Mouse (Mus musculus): Measurements from ENCODE around the gene Ccdc51. TPM values are rescaled to one million over a fixed set of nuclear protein-coding genes. Genes with fewer than 3 reads are reported as not detected.

The Ccdc51 gene
- polyA plus RNA-seq, 1 experiment from 2014 or later: 10.6 TPM

DNA sequence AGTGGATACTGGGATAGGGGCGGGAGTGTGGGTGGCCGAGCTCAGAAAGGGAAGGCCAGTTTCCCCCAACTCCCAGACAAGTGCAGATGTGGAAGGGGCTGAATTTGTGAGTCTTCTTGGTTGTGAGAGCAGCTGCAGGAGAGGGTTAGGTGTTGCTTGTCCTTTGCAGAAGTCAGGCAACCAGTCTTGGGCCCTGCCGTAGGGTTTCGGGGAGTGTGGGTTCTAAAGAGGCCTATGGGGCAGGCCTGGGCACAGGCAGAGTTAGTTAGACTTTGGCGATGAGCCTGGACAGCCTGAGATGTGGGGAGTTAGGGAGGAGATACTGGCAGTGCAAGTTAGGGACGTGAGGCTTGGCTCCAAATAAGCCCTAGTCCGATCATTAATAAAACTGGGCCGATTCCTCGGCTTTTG lies 14.0 kb downstream of the Ccdc51 start:
- Histone ChIP-seq H3K27ac (ENCODE audit: low read depth) (peak overlapping the region; percentile 99), H3K4me2 (peak overlapping the region; percentile 87), H3K9me3 (ENCODE audit: low read depth, low read length) (no peaks in the 10 kb centered on the region), H3K9ac (peak overlapping the region; percentile 98), H3K4me3 (ENCODE audit: low read depth, low read length) (peak overlapping the region; percentile 72), H3K4me1 (ENCODE audit: insufficient read depth) (peaks cover 32% of the 10 kb centered on the region), H3K36me3 (ENCODE audit: insufficient read depth) (peaks cover 20% of the 10 kb centered on the region), H3K27me3 (ENCODE audit: insufficient read depth, low read length) (no peaks in the 10 kb centered on the region)
- peak; percentile 58 for DNase-seq
- WGBS: 10% methylated on average over 9 of the region's 9 CpGs
- 0 out of 2 replicates have a peak, but pooled peaks have one; percentile 0 for ATAC-seq (ENCODE audit: insufficient read depth)
- TF ChIP-seq CTCF (IDR thresholded peaks at IDR 0.05; ENCODE audit: low read depth): no peak

DNA sequence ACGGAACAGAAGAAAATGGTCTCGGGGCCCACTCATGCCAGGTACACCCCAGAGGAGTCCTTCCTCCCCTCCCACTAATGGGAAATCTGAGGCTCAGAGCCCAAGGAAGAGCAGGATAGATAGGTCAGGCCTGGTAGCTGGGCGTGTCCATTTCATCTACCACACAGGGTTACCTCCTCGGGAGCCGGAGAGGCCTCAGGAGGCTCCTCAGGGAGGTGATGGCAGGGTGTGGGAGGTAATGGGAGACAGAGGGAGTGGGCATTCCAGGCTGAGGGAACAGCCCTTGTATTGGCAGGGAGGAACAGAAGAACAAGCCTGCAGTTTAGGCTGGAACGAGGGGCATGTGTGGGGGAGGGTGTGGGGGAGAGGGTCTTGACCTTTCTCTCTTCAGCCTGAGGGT lies 14.6 kb downstream of the Ccdc51 start:
- no peaks in the 10 kb centered on the region for H3K27me3 ChIP-seq (ENCODE audit: insufficient read depth, low read length)
- TF ChIP-seq CTCF (IDR thresholded peaks at IDR 0.05; ENCODE audit: low read depth): no peak
- peak overlapping the region; percentile 99 for H3K27ac ChIP-seq (ENCODE audit: low read depth)
- ATAC-seq (ENCODE audit: insufficient read depth) (no peak), DNase-seq (peak; percentile 33)
- peak overlapping the region; percentile 72 for H3K4me3 ChIP-seq (ENCODE audit: low read depth, low read length)
- no peaks in the 10 kb centered on the region for H3K9me3 ChIP-seq (ENCODE audit: low read depth, low read length)
- peak overlapping the region; percentile 87 for H3K4me2 ChIP-seq
- peaks cover 20% of the 10 kb centered on the region for H3K36me3 ChIP-seq (ENCODE audit: insufficient read depth)
- H3K9ac ChIP-seq: peak overlapping the region; percentile 98
- 20% methylated on average over 6 of the region's 6 CpGs for WGBS
- peaks cover 32% of the 10 kb centered on the region for H3K4me1 ChIP-seq (ENCODE audit: insufficient read depth)

GRCm38 (mm10) chr9:109097291-109097690 lies 15.0 kb downstream of the Ccdc51 start:
- no peak for ATAC-seq (ENCODE audit: insufficient read depth)
- 20% methylated on average over 6 of the region's 6 CpGs for WGBS

DNA sequence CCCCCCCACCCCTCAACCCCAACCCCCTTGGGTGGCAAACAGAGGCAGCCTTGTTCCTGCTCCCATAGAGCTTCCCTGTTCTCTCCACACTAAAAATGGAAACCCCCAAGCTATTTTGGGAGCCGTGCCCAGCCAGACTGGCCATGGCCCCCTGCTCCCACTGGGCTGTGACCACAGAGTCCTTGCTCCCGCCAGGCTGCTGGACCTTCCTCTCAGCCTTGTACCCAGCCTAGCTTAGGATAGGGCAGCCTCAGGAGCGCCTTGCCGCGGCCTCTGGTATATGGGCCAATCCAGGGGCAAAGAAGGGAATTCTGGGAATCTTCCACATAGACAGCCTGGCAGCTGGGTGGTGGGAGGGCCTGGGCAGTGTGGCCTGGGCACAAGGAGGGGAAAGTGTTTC lies 15.5 kb downstream of the Ccdc51 start:
- H3K4me1 ChIP-seq (ENCODE audit: insufficient read depth): peaks cover 32% of the 10 kb centered on the region
- peak overlapping the region; percentile 87 for H3K4me2 ChIP-seq
- peak overlapping the region; percentile 5; the same call in 1 of the 2 replicates for H3K4me3 ChIP-seq (ENCODE audit: low read depth, low read length)
- no peak for TF ChIP-seq CTCF (IDR thresholded peaks at IDR 0.05; ENCODE audit: low read depth)
- no peaks in the 10 kb centered on the region for H3K9me3 ChIP-seq (ENCODE audit: low read depth, low read length)
- ATAC-seq (ENCODE audit: insufficient read depth) (no peak), DNase-seq (peak; percentile 10)
- peak overlapping the region; percentile 99 for H3K27ac ChIP-seq (ENCODE audit: low read depth)
- WGBS: 53% methylated on average over 5 of the region's 5 CpGs
- no peak overlapping the region for H3K9ac ChIP-seq
- H3K27me3 ChIP-seq (ENCODE audit: insufficient read depth, low read length): no peaks in the 10 kb centered on the region
- peaks cover 26% of the 10 kb centered on the region for H3K36me3 ChIP-seq (ENCODE audit: insufficient read depth)

More at GRCm38 (mm10) chr9:109097291-109097690, 15.0 kb downstream of the Ccdc51 start:
- Histone ChIP-seq H3K27me3 (ENCODE audit: insufficient read depth, low read length) (no peaks in the 10 kb centered on the region), H3K4me2 (peak overlapping the region; percentile 87), H3K4me1 (ENCODE audit: insufficient read depth) (peaks cover 32% of the 10 kb centered on the region), H3K4me3 (ENCODE audit: low read depth, low read length) (peak overlapping the region; percentile 72), H3K36me3 (ENCODE audit: insufficient read depth) (peaks cover 20% of the 10 kb centered on the region), H3K9me3 (ENCODE audit: low read depth, low read length) (no peaks in the 10 kb centered on the region), H3K9ac (peak overlapping the region; percentile 98), H3K27ac (ENCODE audit: low read depth) (peak overlapping the region; percentile 99)
- peak; percentile 62 for DNase-seq
- no peak for TF ChIP-seq CTCF (IDR thresholded peaks at IDR 0.05; ENCODE audit: low read depth)

DNA sequence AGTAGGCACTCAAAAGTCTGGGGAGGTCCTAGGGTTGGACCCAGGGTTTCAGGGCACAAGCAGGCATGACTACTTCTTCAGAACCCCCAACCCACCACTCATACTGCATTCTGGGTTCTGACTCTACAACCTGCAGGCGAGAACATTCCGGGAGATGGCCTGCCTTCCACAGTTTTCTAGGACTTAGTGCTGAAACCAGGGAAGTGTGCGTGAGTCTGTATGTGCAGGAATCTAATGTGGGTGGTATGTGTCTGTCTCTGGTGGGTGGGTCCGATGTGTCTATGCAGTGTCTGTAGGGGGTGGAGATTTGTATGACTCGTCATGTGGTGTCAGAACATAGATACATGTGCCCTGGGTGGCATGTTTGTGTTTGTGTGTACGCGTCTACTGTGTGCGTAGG lies 16.1 kb downstream of the Ccdc51 start:
- Histone ChIP-seq H3K36me3 (ENCODE audit: insufficient read depth) (peaks cover 31% of the 10 kb centered on the region), H3K4me2 (peak overlapping the region; percentile 87), H3K4me3 (ENCODE audit: low read depth, low read length) (peak overlapping the region; percentile 5; the same call in 1 of the 2 replicates), H3K9ac (no peak overlapping the region), H3K27me3 (ENCODE audit: insufficient read depth, low read length) (no peaks in the 10 kb centered on the region), H3K4me1 (ENCODE audit: insufficient read depth) (peaks cover 32% of the 10 kb centered on the region), H3K27ac (ENCODE audit: low read depth) (peak overlapping the region; percentile 99), H3K9me3 (ENCODE audit: low read depth, low read length) (no peaks in the 10 kb centered on the region)
- TF ChIP-seq CTCF (IDR thresholded peaks at IDR 0.05; ENCODE audit: low read depth): no peak
- peak; percentile 11 for DNase-seq
- ATAC-seq (ENCODE audit: insufficient read depth): no peak
- 64% methylated on average over 8 of the region's 8 CpGs for WGBS

GRCm38 (mm10) chr9:109098969-109099368 lies 16.7 kb downstream of the Ccdc51 start:
- H3K9ac ChIP-seq: peak overlapping the region; percentile 27; the same call in 1 of the 2 replicates
- no peak overlapping the region for H3K4me3 ChIP-seq (ENCODE audit: low read depth, low read length)
- H3K9me3 ChIP-seq (ENCODE audit: low read depth, low read length): no peaks in the 10 kb centered on the region
- ATAC-seq (ENCODE audit: insufficient read depth): peak; percentile 33
- H3K27ac ChIP-seq (ENCODE audit: low read depth): peak overlapping the region; percentile 99; the same call in 1 of the 2 replicates
- no peak for TF ChIP-seq CTCF (IDR thresholded peaks at IDR 0.05; ENCODE audit: low read depth)
- peaks cover 37% of the 10 kb centered on the region for H3K36me3 ChIP-seq (ENCODE audit: insufficient read depth)
- H3K4me2 ChIP-seq: peak overlapping the region; percentile 87
- no peaks in the 10 kb centered on the region for H3K27me3 ChIP-seq (ENCODE audit: insufficient read depth, low read length)
- peaks cover 27% of the 10 kb centered on the region for H3K4me1 ChIP-seq (ENCODE audit: insufficient read depth)
- WGBS: 15% methylated on average over 6 of the region's 6 CpGs
- DNase-seq: peak; percentile 88

DNA sequence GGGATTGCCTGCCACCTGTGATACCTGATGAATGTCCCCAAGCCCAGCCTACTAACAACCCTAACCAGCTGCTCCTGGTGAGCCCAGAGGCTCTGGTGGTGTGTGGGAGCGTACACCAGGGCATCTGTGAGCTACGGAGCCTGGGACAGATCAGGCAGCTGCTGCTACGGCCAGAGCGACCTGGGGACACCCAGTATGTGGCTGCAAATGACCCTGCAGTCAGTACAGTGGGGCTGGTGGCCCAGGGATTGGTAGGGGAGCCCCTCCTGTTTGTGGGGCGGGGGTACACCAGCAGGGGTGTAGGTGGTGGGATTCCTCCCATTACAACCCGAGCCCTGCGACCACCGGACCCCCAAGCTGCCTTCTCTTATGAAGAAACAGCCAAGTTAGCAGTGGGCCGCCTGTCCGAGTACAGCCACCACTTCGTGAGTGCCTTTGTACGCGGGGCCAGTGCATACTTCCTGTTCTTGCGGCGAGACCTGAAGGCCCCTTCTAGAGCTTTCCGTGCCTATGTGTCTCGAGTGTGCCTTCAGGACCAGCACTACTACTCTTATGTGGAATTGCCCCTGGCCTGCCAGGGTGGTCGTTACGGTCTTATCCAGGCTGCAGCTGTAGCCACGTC lies 18.1 kb downstream of the Ccdc51 start:
- ATAC-seq (ENCODE audit: insufficient read depth) (no peak), DNase-seq (no peak)
- no peak overlapping the region for H3K9ac ChIP-seq
- 85% methylated on average over 20 of the region's 20 CpGs for WGBS
- TF ChIP-seq CTCF (IDR thresholded peaks at IDR 0.05; ENCODE audit: low read depth): no peak
- H3K36me3 ChIP-seq (ENCODE audit: insufficient read depth): peaks cover 51% of the 10 kb centered on the region
- no peaks in the 10 kb centered on the region for H3K9me3 ChIP-seq (ENCODE audit: low read depth, low read length)
- no peak overlapping the region for H3K4me2 ChIP-seq
- H3K4me3 ChIP-seq (ENCODE audit: low read depth, low read length): no peak overlapping the region
- no peaks in the 10 kb centered on the region for H3K27me3 ChIP-seq (ENCODE audit: insufficient read depth, low read length)
- H3K27ac ChIP-seq (ENCODE audit: low read depth): no peak overlapping the region
- H3K4me1 ChIP-seq (ENCODE audit: insufficient read depth): peaks cover 18% of the 10 kb centered on the region
